Mouse (Mus musculus): ENCODE results near the gene Sult6b2. TPM values are rescaled to one million over a fixed set of nuclear protein-coding genes. Genes with fewer than 3 reads are reported as not detected.
A peak's percentile ranks its signal among the peaks of the same experiment; 100 is the strongest.

Sult6b2 gene
- polyA plus RNA-seq, 1 experiment, result 0.09 TPM

GRCm38 (mm10) chr6:142738637-142739036, 65.7 kb downstream of the Sult6b2 start:
- Histone ChIP-seq H3K27me3 (ENCODE audit: control insufficient read depth, insufficient read depth, low read length) (no peaks in the 10 kb centered on the region), H3K27ac (ENCODE audit: control insufficient read depth, insufficient read depth, low read depth, low read length) (no peak overlapping the region), H3K4me3 (ENCODE audit: control insufficient read depth, low read depth, low read length) (no peak overlapping the region), H3K4me1 (ENCODE audit: control insufficient read depth, insufficient read depth, low read length) (no peaks in the 10 kb centered on the region), H3K36me3 (ENCODE audit: control insufficient read depth, insufficient read depth, low read length) (no peaks in the 10 kb centered on the region)
- TF ChIP-seq POLR2A (IDR thresholded peaks at IDR 0.05; ENCODE audit: control insufficient read depth, low read depth, low read length) (no peak), CTCF (IDR thresholded peaks at IDR 0.05; ENCODE audit: control insufficient read depth, insufficient read depth, insufficient replicate concordance, low read depth, low read length) (no peak)

GRCm38 (mm10) chr6:142738225-142738624, 66.1 kb downstream of the Sult6b2 start:
- Histone ChIP-seq H3K4me3 (ENCODE audit: control insufficient read depth, low read depth, low read length) (no peak overlapping the region), H3K36me3 (ENCODE audit: control insufficient read depth, insufficient read depth, low read length) (no peaks in the 10 kb centered on the region), H3K27ac (ENCODE audit: control insufficient read depth, insufficient read depth, low read depth, low read length) (no peak overlapping the region), H3K4me1 (ENCODE audit: control insufficient read depth, insufficient read depth, low read length) (no peaks in the 10 kb centered on the region), H3K27me3 (ENCODE audit: control insufficient read depth, insufficient read depth, low read length) (no peaks in the 10 kb centered on the region)
- TF ChIP-seq POLR2A (IDR thresholded peaks at IDR 0.05; ENCODE audit: control insufficient read depth, low read depth, low read length) (no peak), CTCF (IDR thresholded peaks at IDR 0.05; ENCODE audit: control insufficient read depth, insufficient read depth, insufficient replicate concordance, low read depth, low read length) (no peak)

- no peak overlapping the region for H3K4me3 ChIP-seq (ENCODE audit: control insufficient read depth, low read depth, low read length)
- no peak overlapping the region for H3K27ac ChIP-seq (ENCODE audit: control insufficient read depth, insufficient read depth, low read depth, low read length)
- TF ChIP-seq POLR2A (IDR thresholded peaks at IDR 0.05; ENCODE audit: control insufficient read depth, low read depth, low read length) (no peak), CTCF (IDR thresholded peaks at IDR 0.05; ENCODE audit: control insufficient read depth, insufficient read depth, insufficient replicate concordance, low read depth, low read length) (peak; percentile 26; the same call in 1 of the 2 replicates)
- no peaks in the 10 kb centered on the region for H3K27me3 ChIP-seq (ENCODE audit: control insufficient read depth, insufficient read depth, low read length)
- no peaks in the 10 kb centered on the region for H3K36me3 ChIP-seq (ENCODE audit: control insufficient read depth, insufficient read depth, low read length)
- no peaks in the 10 kb centered on the region for H3K4me1 ChIP-seq (ENCODE audit: control insufficient read depth, insufficient read depth, low read length)
These were observed 68.8 kb downstream of the Sult6b2 start for GRCm38 (mm10) chr6:142735302-142736005.

Other genes starting within 250 kb of the Sult6b2 start
- 0.52 and 1.4 TPM in 2 replicates for gene Kcnj8, start 232.9 kb downstream of the Sult6b2 start, polyA plus RNA-seq (2012; rRNA removed)
- gene Abcc9, start 102.2 kb downstream of the Sult6b2 start, polyA plus RNA-seq (2012; rRNA removed), result 0.78 and 0.84 TPM in 2 replicates
- 12.8 and 14.8 TPM in 2 replicates for gene Cmas, start 47.8 kb downstream of the Sult6b2 start, polyA plus RNA-seq (2012; rRNA removed)
- 1.9 and 2.5 TPM in 2 replicates for gene St8sia1, start 159.9 kb upstream of the Sult6b2 start, polyA plus RNA-seq (2012; rRNA removed)